Mouse (Mus musculus) kidney, embryonic 14.5 days (tissue): Measurements from ENCODE around the gene Ttc21a. TPM values are rescaled to one million over a fixed set of nuclear protein-coding genes. Genes with fewer than 3 reads are reported as not detected.
A peak's percentile ranks its signal among the peaks of the same experiment; 100 is the strongest.

Experiments
- ATAC-seq: fragments of 200-750 bp; cut with Nextera tagmentation; 2 replicates; pipeline ENCODE4 v1.8.0; 2017; ENCODE audit warnings: moderate number of reproducible peaks, mild to moderate bottlenecking, moderate TSS enrichment, moderate library complexity; ENCODE audit not compliant: low FRiP score, low TSS enrichment
- H3K27ac ChIP-seq: fragments of 300-500 bp; sonication (generic); 2 replicates; pipeline ENCODE4 v1.5.1; 2014; ENCODE audit warnings: low read depth, mild to moderate bottlenecking, low read length, moderate library complexity, mixed read lengths
- H3K27me3 ChIP-seq: fragments of 300-500 bp; sonication (generic); 2 replicates; pipeline ENCODE4 v1.6.1; 2014; ENCODE audit warnings: mild to moderate bottlenecking, low read length; ENCODE audit not compliant: control insufficient read depth, insufficient read depth
- H3K36me3 ChIP-seq: fragments of 300-500 bp; sonication (generic); 2 replicates; pipeline ENCODE4 v1.6.1; 2014; ENCODE audit warnings: low read length, mixed read lengths; ENCODE audit not compliant: control insufficient read depth, insufficient read depth
- H3K4me1 ChIP-seq: fragments of 300-500 bp; sonication (generic); 2 replicates; pipeline ENCODE4 v1.6.1; 2014; ENCODE audit warnings: low read length, mixed read lengths; ENCODE audit not compliant: control insufficient read depth, insufficient read depth
- H3K4me2 ChIP-seq: fragments of 300-500 bp; sonication (generic); replicated peaks from 2 replicates; pipeline ENCODE4 v1.6.1; 2014; ENCODE audit warnings: low read depth, mild to moderate bottlenecking, low read length
- H3K4me3 ChIP-seq: fragments of 300-500 bp; sonication (generic); 2 replicates; pipeline ENCODE4 v1.5.1; 2014; ENCODE audit warnings: mild to moderate bottlenecking, low read length
- H3K9ac ChIP-seq: fragments of 300-500 bp; sonication (generic); 2 replicates; pipeline ENCODE4 v1.6.1; 2014; ENCODE audit warnings: low read depth, mild to moderate bottlenecking, low read length, moderate library complexity
- H3K9me3 ChIP-seq: fragments of 300-500 bp; sonication (generic); 2 replicates; pipeline ENCODE4 v1.6.1; 2016; ENCODE audit warnings: low read length; ENCODE audit not compliant: control insufficient read depth
- WGBS: fragments of 180-500 bp; shearing (Covaris S2); extraction: QIAGEN DNeasy Blood & Tissue Kit; methylation state at CpG from one replicate; pipeline ENCODE4 v1.1.7; 2014; 5-methylcytosine and 5-hydroxymethylcytosine counted together
- polyA plus RNA-seq: library from polyadenylated mRNA; unstranded; fragments of >200 nt; fragmentation: Nextera tagmentation; extraction: Ambion mirVana; gene quantifications from 2 replicates; pipeline ENCODE4 v1.2.1, GENCODE M21; 2014

Ttc21a gene
- polyA plus RNA-seq, 1 experiment from 2014 or later, result 0.19 TPM

- Histone ChIP-seq H3K9ac (peak overlapping the region; percentile 70; the same call in 1 of the 2 replicates), H3K4me1 (peaks cover 52% of the 10 kb centered on the region)
- WGBS, result 2% methylated on average over 11 of the region's 11 CpGs
Observed at GRCm38 (mm10) chr9:119982241-119982811, 44.9 kb downstream of the Ttc21a start.

GRCm38 (mm10) chr9:119982956-119983551 is 45.6 kb downstream of the Ttc21a start:
- H3K27me3 ChIP-seq, result no peaks in the 10 kb centered on the region
- H3K27ac ChIP-seq, result peak overlapping the region; percentile 74; the same call in 1 of the 2 replicates
- peak overlapping the region; percentile 70 for H3K9ac ChIP-seq
- peak overlapping the region; percentile 87 for H3K4me2 ChIP-seq
- H3K9me3 ChIP-seq, result no peaks in the 10 kb centered on the region
- peak overlapping the region; percentile 68 for H3K4me3 ChIP-seq
- H3K36me3 ChIP-seq, result no peaks in the 10 kb centered on the region
- WGBS, result 1% methylated on average over 44 of the region's 48 CpGs
- no peak for ATAC-seq
- peaks cover 44% of the 10 kb centered on the region for H3K4me1 ChIP-seq

More at GRCm38 (mm10) chr9:119982241-119982811, 44.9 kb downstream of the Ttc21a start:
- Histone ChIP-seq H3K4me3 (peak overlapping the region; percentile 68), H3K9me3 (no peaks in the 10 kb centered on the region), H3K36me3 (no peaks in the 10 kb centered on the region), H3K27ac (peak overlapping the region; percentile 94; the same call in 1 of the 2 replicates), H3K27me3 (no peaks in the 10 kb centered on the region), H3K4me2 (peak overlapping the region; percentile 87)
- ATAC-seq, result peak; percentile 17

GRCm38 (mm10) chr9:119983585-119984535 is 46.5 kb downstream of the Ttc21a start:
- under 1% methylated on average over 76 of the region's 79 CpGs for WGBS
- Histone ChIP-seq H3K36me3 (no peaks in the 10 kb centered on the region), H3K4me3 (peak overlapping the region; percentile 68), H3K9ac (peak overlapping the region; percentile 70), H3K27ac (peak overlapping the region; percentile 74; the same call in 1 of the 2 replicates), H3K4me1 (peaks cover 38% of the 10 kb centered on the region), H3K27me3 (no peaks in the 10 kb centered on the region), H3K9me3 (no peaks in the 10 kb centered on the region), H3K4me2 (peak overlapping the region; percentile 87)
- peak; percentile 75 for ATAC-seq

- H3K4me1 ChIP-seq, result peaks cover 38% of the 10 kb centered on the region
- H3K9me3 ChIP-seq, result no peaks in the 10 kb centered on the region
- 10% methylated on average over 14 of the region's 14 CpGs for WGBS
- peak within 1 kb of the TSS; percentile 87 for H3K4me2 ChIP-seq
- peak within 1 kb of the TSS; percentile 70 for H3K9ac ChIP-seq
- peak within 1 kb of the TSS; percentile 74 for H3K27ac ChIP-seq
- no peaks in the 10 kb centered on the region for H3K36me3 ChIP-seq
- peak within 1 kb of the TSS; percentile 68 for H3K4me3 ChIP-seq
- H3K27me3 ChIP-seq, result no peaks in the 10 kb centered on the region
- ATAC-seq, result no peak
Observed at GRCm38 (mm10) chr9:119984536-119985011, 47.2 kb downstream of the Ttc21a start, which contains the start of gene Csrnp1. Gene Csrnp1, minus strand, starts transcription at chr9:119984658.

- H3K4me3 ChIP-seq, result no peak overlapping the region
- no peak for ATAC-seq
- no peaks in the 10 kb centered on the region for H3K9me3 ChIP-seq
- peaks cover 26% of the 10 kb centered on the region for H3K4me1 ChIP-seq
- H3K4me2 ChIP-seq, result no peak overlapping the region
- no peaks in the 10 kb centered on the region for H3K27me3 ChIP-seq
- no peak overlapping the region for H3K9ac ChIP-seq
- H3K27ac ChIP-seq, result no peak overlapping the region
- H3K36me3 ChIP-seq, result no peaks in the 10 kb centered on the region
- 71% methylated on average over 10 of the region's 10 CpGs for WGBS
Observed at GRCm38 (mm10) chr9:119985881-119986574, 48.6 kb downstream of the Ttc21a start.

- H3K9me3 ChIP-seq, result no peaks in the 10 kb centered on the region
- H3K4me3 ChIP-seq, result no peak overlapping the region
- peaks cover 9% of the 10 kb centered on the region; the same call in 1 of the 2 replicates for H3K4me1 ChIP-seq
- H3K4me2 ChIP-seq, result no peak overlapping the region
- no peaks in the 10 kb centered on the region for H3K27me3 ChIP-seq
- ATAC-seq, result no peak
- H3K36me3 ChIP-seq, result no peaks in the 10 kb centered on the region
- no peak overlapping the region for H3K9ac ChIP-seq
- WGBS, result 44% methylated on average over 7 of the region's 7 CpGs
- H3K27ac ChIP-seq, result no peak overlapping the region
Observed at GRCm38 (mm10) chr9:119988304-119988703, 50.9 kb downstream of the Ttc21a start.

GRCm38 (mm10) chr9:119991310-119991709 is 53.9 kb downstream of the Ttc21a start:
- H3K4me1 ChIP-seq, result no peaks in the 10 kb centered on the region
- no peak overlapping the region for H3K9ac ChIP-seq
- no peak for ATAC-seq
- no peaks in the 10 kb centered on the region for H3K9me3 ChIP-seq
- no peaks in the 10 kb centered on the region for H3K36me3 ChIP-seq
- no peak overlapping the region for H3K4me2 ChIP-seq
- no peak overlapping the region for H3K27ac ChIP-seq
- no peaks in the 10 kb centered on the region for H3K27me3 ChIP-seq
- no peak overlapping the region for H3K4me3 ChIP-seq
- WGBS, result 27% methylated on average over 5 of the region's 5 CpGs

- no peaks in the 10 kb centered on the region for H3K36me3 ChIP-seq
- no peak overlapping the region for H3K9ac ChIP-seq
- no peaks in the 10 kb centered on the region for H3K27me3 ChIP-seq
- H3K4me2 ChIP-seq, result no peak overlapping the region
- H3K9me3 ChIP-seq, result no peaks in the 10 kb centered on the region
- no peak overlapping the region for H3K4me3 ChIP-seq
- no peaks in the 10 kb centered on the region for H3K4me1 ChIP-seq
- WGBS, result 78% methylated on average over 10 of the region's 10 CpGs
- no peak for ATAC-seq
- no peak overlapping the region for H3K27ac ChIP-seq
Observed at GRCm38 (mm10) chr9:119993092-119993844, 55.9 kb downstream of the Ttc21a start.
